Mouse (Mus musculus) limb, embryonic 12.5 days (tissue): ENCODE data around the gene Lrrc4. TPM values are rescaled to one million over a fixed set of nuclear protein-coding genes. Genes with fewer than 3 reads are reported as not detected.

ENCODE experiments used
- ATAC-seq: fragments of 200-750 bp; cut with Nextera tagmentation; 2 replicates; pipeline ENCODE4 v1.8.0; 2017; ENCODE audit warnings: low read depth, moderate TSS enrichment; ENCODE audit not compliant: insufficient number of reproducible peaks, insufficient read depth, low FRiP score, low TSS enrichment
- H3K27ac ChIP-seq: fragments of 300-500 bp; sonication (generic); 2 replicates; pipeline ENCODE4 v1.5.1; 2016; ENCODE audit warnings: mild to moderate bottlenecking, moderate library complexity
- H3K27me3 ChIP-seq: fragments of 300-500 bp; sonication (generic); 2 replicates; pipeline ENCODE4 v1.6.1; 2016; ENCODE audit warnings: mild to moderate bottlenecking, moderate library complexity
- H3K36me3 ChIP-seq: fragments of 300-500 bp; sonication (generic); 2 replicates; pipeline ENCODE4 v1.6.1; 2016; ENCODE audit warnings: mild to moderate bottlenecking, moderate library complexity
- H3K4me1 ChIP-seq: fragments of 300-500 bp; sonication (generic); replicated peaks from 2 replicates; pipeline ENCODE4 v1.6.1; 2016
- H3K4me2 ChIP-seq: fragments of 300-500 bp; sonication (generic); 2 replicates; pipeline ENCODE4 v1.6.1; 2016; ENCODE audit warnings: mild to moderate bottlenecking, moderate library complexity
- H3K4me3 ChIP-seq: fragments of 300-500 bp; sonication (generic); replicated peaks from 2 replicates; pipeline ENCODE4 v1.5.1; 2016; ENCODE audit warnings: mild to moderate bottlenecking
- H3K9ac ChIP-seq: fragments of 300-500 bp; sonication (generic); replicated peaks from 2 replicates; pipeline ENCODE4 v1.6.1; 2016; ENCODE audit warnings: mild to moderate bottlenecking, moderate library complexity
- H3K9me3 ChIP-seq: fragments of 300-500 bp; sonication (generic); 2 replicates; pipeline ENCODE4 v1.6.1; 2016; ENCODE audit warnings: mild to moderate bottlenecking, moderate library complexity
- WGBS: fragments of 180-500 bp; shearing (Covaris S2); methylation state at CpG from one replicate; pipeline ENCODE4 v1.1.7; 2016; 5-methylcytosine and 5-hydroxymethylcytosine counted together
- polyA plus RNA-seq: library from polyadenylated mRNA; unstranded; fragments of >200 nt; fragmentation: Nextera tagmentation; extraction: Ambion mirVana; gene quantifications from 2 replicates; pipeline ENCODE4 v1.2.1, GENCODE M21; 2016

Gene Lrrc4
- polyA plus RNA-seq, 1 experiment from 2014 or later = 0.50 TPM

- no peak overlapping the region for H3K9ac ChIP-seq
- no peaks in the 10 kb centered on the region for H3K4me1 ChIP-seq
- WGBS = 83% methylated on average over 2 of the region's 2 CpGs
- H3K4me3 ChIP-seq = no peak overlapping the region
- peaks cover 19% of the 10 kb centered on the region for H3K36me3 ChIP-seq
- H3K27me3 ChIP-seq = no peaks in the 10 kb centered on the region
- no peaks in the 10 kb centered on the region for H3K9me3 ChIP-seq
- no peak overlapping the region for H3K4me2 ChIP-seq
- no peak for ATAC-seq
- no peak overlapping the region for H3K27ac ChIP-seq
These were observed 31.7 kb downstream of the Lrrc4 start for GRCm38 (mm10) chr6:28799818-28800217.

- H3K4me2 ChIP-seq = no peak overlapping the region
- H3K27ac ChIP-seq = no peak overlapping the region
- peaks cover 17% of the 10 kb centered on the region for H3K36me3 ChIP-seq
- H3K4me3 ChIP-seq = no peak overlapping the region
- no peak overlapping the region for H3K9ac ChIP-seq
- no peaks in the 10 kb centered on the region for H3K9me3 ChIP-seq
- H3K27me3 ChIP-seq = no peaks in the 10 kb centered on the region
- WGBS = 87% methylated on average over 16 of the region's 16 CpGs
- no peak for ATAC-seq
- no peaks in the 10 kb centered on the region for H3K4me1 ChIP-seq
These were observed 35.6 kb downstream of the Lrrc4 start for GRCm38 (mm10) chr6:28795792-28796515.

GRCm38 (mm10) chr6:28795380-28795779, 36.2 kb downstream of the Lrrc4 start:
- Histone ChIP-seq H3K36me3 (peaks cover 17% of the 10 kb centered on the region), H3K9ac (no peak overlapping the region), H3K9me3 (no peaks in the 10 kb centered on the region), H3K27me3 (no peaks in the 10 kb centered on the region), H3K4me1 (no peaks in the 10 kb centered on the region), H3K27ac (no peak overlapping the region), H3K4me2 (no peak overlapping the region), H3K4me3 (no peak overlapping the region)
- 43% methylated on average over 9 of the region's 9 CpGs for WGBS
- ATAC-seq = no peak

- 86% methylated on average over 3 of the region's 3 CpGs for WGBS
- ATAC-seq = no peak
- H3K27me3 ChIP-seq = no peaks in the 10 kb centered on the region
These were observed 39.7 kb downstream of the Lrrc4 start for GRCm38 (mm10) chr6:28791809-28792208.

GRCm38 (mm10) chr6:28791183-28791582, 40.4 kb downstream of the Lrrc4 start:
- 78% methylated on average over 3 of the region's 3 CpGs for WGBS
- H3K9ac ChIP-seq = no peak overlapping the region

More at GRCm38 (mm10) chr6:28791809-28792208, 39.7 kb downstream of the Lrrc4 start:
- no peak overlapping the region for H3K9ac ChIP-seq
- H3K9me3 ChIP-seq = no peaks in the 10 kb centered on the region
- H3K4me1 ChIP-seq = 0 out of 2 replicates have a peak, but pooled peaks cover 3% of the 10 kb centered on the region
- no peak overlapping the region for H3K27ac ChIP-seq
- H3K4me2 ChIP-seq = no peak overlapping the region
- H3K36me3 ChIP-seq = peaks cover 13% of the 10 kb centered on the region
- no peak overlapping the region for H3K4me3 ChIP-seq

GRCm38 (mm10) chr6:28789685-28790084, 41.9 kb downstream of the Lrrc4 start:
- no peak overlapping the region for H3K9ac ChIP-seq
- no peak overlapping the region for H3K27ac ChIP-seq
- ATAC-seq = no peak
- H3K9me3 ChIP-seq = no peaks in the 10 kb centered on the region
- no peak overlapping the region for H3K4me3 ChIP-seq
- H3K27me3 ChIP-seq = no peaks in the 10 kb centered on the region
- no peak overlapping the region for H3K4me2 ChIP-seq
- 0 out of 2 replicates have a peak, but pooled peaks cover 7% of the 10 kb centered on the region for H3K4me1 ChIP-seq
- H3K36me3 ChIP-seq = no peaks in the 10 kb centered on the region
- WGBS = 57% methylated on average over 4 of the region's 4 CpGs

More at GRCm38 (mm10) chr6:28791183-28791582, 40.4 kb downstream of the Lrrc4 start:
- Histone ChIP-seq H3K4me2 (no peak overlapping the region), H3K27ac (no peak overlapping the region), H3K4me3 (no peak overlapping the region), H3K27me3 (no peaks in the 10 kb centered on the region), H3K4me1 (0 out of 2 replicates have a peak, but pooled peaks cover 3% of the 10 kb centered on the region), H3K36me3 (peaks cover 7% of the 10 kb centered on the region), H3K9me3 (no peaks in the 10 kb centered on the region)
- no peak for ATAC-seq

- ATAC-seq = no peak
- H3K4me3 ChIP-seq = no peak overlapping the region
- no peak overlapping the region for H3K27ac ChIP-seq
- 0 out of 2 replicates have a peak, but pooled peaks cover 7% of the 10 kb centered on the region for H3K4me1 ChIP-seq
- WGBS = 63% methylated on average over 6 of the region's 6 CpGs
- H3K36me3 ChIP-seq = no peaks in the 10 kb centered on the region
- no peak overlapping the region for H3K4me2 ChIP-seq
- no peaks in the 10 kb centered on the region for H3K9me3 ChIP-seq
- no peaks in the 10 kb centered on the region for H3K27me3 ChIP-seq
- H3K9ac ChIP-seq = no peak overlapping the region
These were observed 44.4 kb downstream of the Lrrc4 start for GRCm38 (mm10) chr6:28787133-28787532.

GRCm38 (mm10) chr6:28785770-28786169, 45.8 kb downstream of the Lrrc4 start:
- H3K4me1 ChIP-seq = 0 out of 2 replicates have a peak, but pooled peaks cover 7% of the 10 kb centered on the region
- no peaks in the 10 kb centered on the region for H3K36me3 ChIP-seq

GRCm38 (mm10) chr6:28783953-28784352, 47.6 kb downstream of the Lrrc4 start:
- H3K4me1 ChIP-seq = 0 out of 2 replicates have a peak, but pooled peaks cover 6% of the 10 kb centered on the region
- H3K4me3 ChIP-seq = no peak overlapping the region
- H3K27ac ChIP-seq = no peak overlapping the region
- no peaks in the 10 kb centered on the region for H3K36me3 ChIP-seq
- H3K27me3 ChIP-seq = no peaks in the 10 kb centered on the region
- H3K9me3 ChIP-seq = no peaks in the 10 kb centered on the region
- WGBS = 80% methylated on average over 5 of the region's 5 CpGs
- H3K4me2 ChIP-seq = no peak overlapping the region
- no peak overlapping the region for H3K9ac ChIP-seq
- ATAC-seq = no peak

More at GRCm38 (mm10) chr6:28785770-28786169, 45.8 kb downstream of the Lrrc4 start:
- Histone ChIP-seq H3K9ac (no peak overlapping the region), H3K9me3 (no peaks in the 10 kb centered on the region), H3K27ac (no peak overlapping the region), H3K27me3 (no peaks in the 10 kb centered on the region), H3K4me2 (no peak overlapping the region), H3K4me3 (no peak overlapping the region)
- WGBS = 88% methylated on average over 8 of the region's 8 CpGs
- ATAC-seq = no peak

- WGBS = 82% methylated on average over 4 of the region's 4 CpGs
- Histone ChIP-seq H3K4me2 (no peak overlapping the region), H3K36me3 (no peaks in the 10 kb centered on the region), H3K4me3 (no peak overlapping the region), H3K27ac (no peak overlapping the region), H3K4me1 (0 out of 2 replicates have a peak, but pooled peaks cover 4% of the 10 kb centered on the region), H3K9me3 (no peaks in the 10 kb centered on the region), H3K9ac (no peak overlapping the region), H3K27me3 (no peaks in the 10 kb centered on the region)
- ATAC-seq = no peak
These were observed 48.4 kb downstream of the Lrrc4 start for GRCm38 (mm10) chr6:28783082-28783647.

GRCm38 (mm10) chr6:28781696-28782095, 49.9 kb downstream of the Lrrc4 start:
- no peaks in the 10 kb centered on the region for H3K9me3 ChIP-seq
- no peak overlapping the region for H3K4me2 ChIP-seq
- 73% methylated on average over 3 of the region's 3 CpGs for WGBS
- no peaks in the 10 kb centered on the region for H3K36me3 ChIP-seq
- H3K4me1 ChIP-seq = 0 out of 2 replicates have a peak, but pooled peaks cover 4% of the 10 kb centered on the region
- H3K27ac ChIP-seq = no peak overlapping the region
- no peaks in the 10 kb centered on the region for H3K27me3 ChIP-seq
- H3K4me3 ChIP-seq = no peak overlapping the region
- no peak for ATAC-seq
- no peak overlapping the region for H3K9ac ChIP-seq
